Mouse (Mus musculus): ENCODE measurements at regions not wholly inside any gene's neighbourhood (a gene's known extent, or its start where the extent isn't known, plus 50 kb on each side); places are given as distances from the start of the nearest gene placed in this dataset.

DNA sequence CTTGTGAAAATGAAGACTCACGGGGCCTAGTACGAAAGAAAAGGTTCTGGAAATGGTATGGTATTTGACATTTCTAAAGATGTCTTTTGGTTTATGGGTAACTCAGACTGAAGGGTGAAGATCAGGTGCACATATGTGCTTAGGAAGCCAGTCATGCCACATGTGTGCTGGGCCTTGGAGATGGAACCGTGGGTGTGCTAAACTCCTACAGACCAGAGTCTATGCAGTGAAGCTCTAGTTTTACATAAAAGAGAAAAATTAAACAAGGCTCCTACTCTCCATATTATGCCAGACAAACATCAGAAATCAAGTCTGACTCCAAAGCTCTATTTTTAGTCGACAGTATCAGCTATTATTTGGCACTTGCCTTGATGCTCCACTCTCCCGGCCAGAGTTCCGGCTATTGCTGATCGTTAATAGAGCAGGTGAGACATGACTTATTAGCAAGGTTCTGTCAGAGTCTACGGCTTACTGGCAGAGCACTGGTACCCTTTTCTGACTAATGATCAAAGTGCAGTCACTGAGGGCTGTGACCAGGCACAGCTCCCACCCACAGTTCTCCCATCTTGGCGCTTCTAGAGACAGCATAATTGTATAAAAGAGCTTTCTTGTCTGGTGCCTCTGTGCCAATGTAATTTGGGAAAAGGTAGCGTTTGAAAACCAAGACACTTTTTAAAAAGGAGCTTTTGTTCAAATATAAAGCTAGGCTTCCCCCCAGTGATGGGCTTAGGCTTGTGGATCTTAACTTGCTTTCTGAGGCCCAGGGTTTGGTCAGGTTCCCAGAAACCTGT is 119.2 kb upstream of the Ccdc122 start:
- DNase-seq, result no peak

DNA sequence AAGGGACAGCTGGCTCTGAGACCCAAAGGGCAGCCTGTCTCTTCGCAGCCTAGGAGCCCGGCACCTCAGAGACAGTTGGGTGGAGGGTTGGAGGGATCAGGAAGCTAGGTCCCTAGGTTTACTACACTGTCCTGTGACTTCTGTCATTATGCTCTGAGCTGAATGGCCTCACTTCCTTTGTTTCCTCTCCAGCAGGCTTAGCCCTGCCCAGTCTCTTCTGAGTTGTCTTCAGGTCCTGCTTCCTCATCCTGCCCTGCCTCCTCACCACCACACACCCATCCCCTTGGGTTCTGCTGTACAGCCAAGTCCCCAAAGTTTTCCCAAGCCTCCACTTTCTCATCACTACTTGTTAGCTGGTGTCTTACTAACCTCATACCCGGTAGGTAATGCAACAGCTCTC is 122.7 kb upstream of the Ccdc122 start:
- no peak for DNase-seq

DNA sequence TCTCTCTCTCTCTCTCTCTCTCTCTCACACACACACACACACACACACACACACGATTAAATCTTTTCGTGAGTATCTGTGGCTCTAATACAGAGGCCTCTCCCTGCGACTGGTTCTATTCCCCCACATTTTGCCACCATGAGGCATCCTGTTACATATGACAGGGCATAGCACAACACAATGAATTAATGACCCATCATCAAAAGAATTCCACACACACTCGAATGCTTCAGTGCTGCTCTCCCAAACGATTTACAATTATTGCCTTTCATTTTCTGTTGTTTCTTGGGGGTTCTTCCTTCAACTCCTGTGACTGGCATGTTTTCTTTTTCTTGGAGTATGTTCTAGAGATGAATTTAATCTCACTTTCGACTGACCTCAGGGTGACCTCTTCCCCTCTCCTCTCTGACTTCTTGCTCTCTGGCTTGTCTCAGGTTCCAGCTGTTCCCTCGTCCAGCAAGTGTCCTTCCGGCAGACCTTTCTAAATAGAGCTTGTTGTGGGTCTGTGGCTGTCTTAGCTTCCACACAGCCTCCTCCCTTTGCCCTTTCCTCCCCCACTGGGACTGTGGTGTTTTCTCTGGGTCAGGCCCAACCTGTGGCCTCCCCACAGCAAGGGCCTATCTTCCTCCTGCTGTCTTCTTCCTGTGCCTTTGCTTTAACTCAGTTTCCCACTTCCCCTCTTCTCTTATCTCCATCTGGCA is 124.1 kb upstream of the Ccdc122 start:
- DNase-seq, result no peak

DNA sequence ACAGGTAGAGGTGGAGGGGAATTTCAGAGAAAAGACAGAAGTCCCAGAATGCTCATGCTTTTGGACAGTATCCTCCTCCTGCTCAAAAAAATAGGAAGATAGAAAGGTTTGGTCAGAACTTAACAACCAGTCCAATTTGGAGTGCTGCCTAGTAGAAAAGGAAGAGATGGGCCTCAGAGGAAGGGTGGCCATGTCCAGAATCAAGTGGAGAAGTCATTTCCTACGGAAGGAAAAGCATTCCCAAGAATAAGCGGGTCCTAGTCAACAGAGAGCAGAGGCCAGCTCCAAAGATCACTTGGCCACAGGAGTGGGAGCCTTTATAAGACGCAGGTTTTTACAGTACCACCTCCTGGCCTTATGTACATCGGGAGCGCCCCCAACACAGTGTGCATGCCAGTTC is 125.3 kb upstream of the Ccdc122 start:
- no peak for DNase-seq

DNA sequence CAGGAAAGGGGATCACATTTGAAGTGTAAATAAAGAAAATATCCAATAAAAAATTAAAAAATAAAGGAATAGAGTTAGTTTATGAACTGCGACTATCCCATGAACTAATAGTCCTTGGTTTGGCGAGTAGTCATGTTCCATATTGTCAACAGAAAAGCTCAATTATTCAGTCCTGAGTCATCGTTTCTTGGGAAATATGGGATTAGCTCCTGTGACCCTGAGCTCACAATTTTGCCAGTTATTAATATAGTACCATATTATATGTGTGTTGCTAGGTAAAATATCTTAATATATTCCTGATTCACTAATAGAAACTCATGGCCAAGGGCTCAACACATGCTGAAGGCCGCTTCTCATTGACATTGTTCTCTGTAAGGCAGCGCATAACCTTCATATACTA is 126.4 kb upstream of the Ccdc122 start:
- DNase-seq, result no peak

DNA sequence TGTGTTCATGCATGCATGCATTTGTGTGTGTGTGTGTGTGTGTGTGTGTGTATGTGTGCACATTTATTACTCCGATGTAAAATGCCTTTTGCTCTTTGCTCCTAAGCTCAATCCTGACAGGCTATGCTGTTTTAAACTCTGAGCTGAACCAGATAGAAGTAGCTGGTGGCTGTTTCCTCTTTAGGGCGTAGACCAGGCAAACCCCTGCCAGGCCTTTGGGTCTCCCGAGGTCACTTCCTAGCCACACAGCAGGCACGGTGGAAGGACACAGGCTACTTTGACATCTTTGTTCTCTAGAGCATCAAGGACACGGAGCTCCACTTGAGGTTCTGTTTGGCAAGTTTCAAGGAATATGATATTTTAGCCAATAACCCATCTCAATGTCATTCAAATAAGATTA is 128.6 kb upstream of the Ccdc122 start:
- no peak for DNase-seq

DNA sequence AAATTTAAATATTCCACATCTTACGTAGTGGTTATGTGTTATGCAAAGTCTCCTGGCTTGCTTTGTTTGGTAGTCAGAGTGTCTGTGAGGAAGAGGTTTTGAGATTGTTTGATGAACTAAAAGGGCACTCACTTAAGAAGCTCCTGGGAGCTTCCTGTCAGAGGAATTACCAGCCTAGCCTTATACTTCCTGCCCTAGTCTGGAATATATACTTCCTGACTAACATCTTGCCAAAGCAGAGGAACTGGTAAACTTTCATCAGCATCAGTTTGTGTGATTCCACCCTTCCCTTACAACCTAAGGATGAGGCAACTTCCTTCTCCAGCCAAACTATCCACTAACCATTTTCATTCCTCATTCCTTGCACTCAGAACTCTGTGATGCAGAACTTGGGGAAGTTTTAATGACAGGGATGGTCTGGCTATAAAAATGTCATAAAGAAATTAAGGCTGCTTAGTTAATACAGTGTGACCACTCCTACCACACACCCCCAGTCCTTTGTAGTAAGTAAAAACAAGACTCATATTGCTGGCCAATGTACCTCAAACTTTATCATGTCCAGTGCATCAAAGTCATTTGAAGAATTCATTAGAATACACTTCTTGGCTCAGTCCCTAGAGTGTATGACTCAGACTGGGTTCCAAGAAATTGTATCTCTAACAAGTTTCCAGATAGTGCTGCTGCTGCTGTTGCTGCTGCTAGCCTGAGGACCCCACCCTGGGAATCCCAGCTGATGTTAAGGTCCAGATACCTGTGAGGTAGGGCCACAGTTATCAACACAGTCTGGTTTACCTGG is 133.4 kb upstream of the Ccdc122 start:
- no peak for DNase-seq

DNA sequence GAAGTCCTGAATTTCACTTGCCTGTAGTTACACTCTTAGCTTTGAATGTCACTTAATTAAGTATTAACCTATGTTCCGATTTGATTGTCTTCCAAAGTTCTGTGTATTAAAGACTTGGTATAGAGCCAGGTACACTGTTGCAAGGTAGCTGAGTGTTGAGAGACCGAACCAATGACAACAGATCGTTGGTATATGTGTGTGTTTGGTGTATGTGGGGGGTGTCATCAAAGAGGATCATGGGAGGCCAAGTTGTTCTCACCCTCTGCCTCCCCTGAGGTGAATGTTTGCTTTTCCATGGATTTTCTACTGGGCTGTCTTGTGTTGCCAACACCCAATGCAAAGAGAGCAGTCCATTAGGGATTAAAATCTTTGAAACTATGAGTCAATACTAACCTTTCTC is 135.1 kb upstream of the Ccdc122 start:
- DNase-seq, result no peak

DNA sequence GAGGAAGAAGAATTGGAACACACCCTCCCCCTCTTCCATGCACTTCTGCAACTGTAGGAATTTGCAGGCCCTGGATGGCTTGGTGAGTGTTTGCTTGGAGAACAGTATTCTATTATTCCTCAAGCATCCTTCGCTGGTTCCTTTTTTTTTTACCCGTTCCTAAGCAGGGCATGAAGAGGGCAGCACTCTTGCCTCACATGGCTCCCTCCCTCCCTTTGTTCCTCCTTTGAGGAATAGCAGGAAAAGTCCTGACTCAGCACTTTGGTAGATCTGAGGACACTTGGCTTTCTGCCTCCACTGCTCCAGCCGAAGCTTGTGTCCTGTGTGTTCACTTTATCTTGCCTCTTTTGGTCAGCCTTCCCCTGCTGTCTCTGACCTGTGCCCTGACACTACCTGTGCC is 137.2 kb upstream of the Ccdc122 start:
- DNase-seq, result no peak

DNA sequence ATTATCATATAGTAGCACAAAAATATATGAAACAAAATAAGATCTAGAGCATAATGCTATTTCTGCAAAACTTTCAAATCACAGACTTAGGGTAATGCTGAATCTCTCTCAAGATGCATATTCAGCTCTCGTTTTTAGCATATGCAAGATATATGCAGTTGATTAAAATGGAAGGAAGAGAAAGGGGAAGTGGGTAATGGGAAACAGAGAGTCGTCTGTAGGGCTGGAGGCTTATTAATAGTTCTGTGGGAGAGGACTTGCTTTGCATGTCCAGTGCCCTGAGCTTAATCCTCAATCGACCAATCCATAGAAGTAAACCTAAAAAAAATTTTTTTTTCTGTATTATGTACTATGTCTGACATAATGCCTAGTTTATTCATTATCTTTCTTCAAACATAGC is 148.9 kb upstream of the Ccdc122 start:
- DNase-seq, result no peak

DNA sequence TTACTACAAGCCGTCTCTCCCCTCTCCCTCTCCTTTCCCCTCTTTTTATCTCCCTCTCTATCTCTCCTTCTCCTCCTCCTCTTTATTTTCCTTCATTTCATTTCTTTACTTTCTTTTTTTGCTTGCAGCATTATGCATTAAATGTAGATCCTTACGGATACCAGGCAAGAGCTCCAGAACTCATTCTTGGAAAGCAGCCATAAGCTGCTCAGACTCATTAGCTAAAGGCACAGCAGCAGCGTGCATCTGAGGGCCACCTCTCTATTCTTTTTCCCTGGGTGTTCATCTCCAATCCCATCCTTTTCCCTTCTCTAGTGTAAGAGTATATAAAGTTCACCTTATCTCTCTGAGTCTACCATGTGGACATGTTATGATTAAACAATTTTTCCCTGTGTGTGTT is 149.4 kb upstream of the Ccdc122 start:
- DNase-seq, result no peak

DNA sequence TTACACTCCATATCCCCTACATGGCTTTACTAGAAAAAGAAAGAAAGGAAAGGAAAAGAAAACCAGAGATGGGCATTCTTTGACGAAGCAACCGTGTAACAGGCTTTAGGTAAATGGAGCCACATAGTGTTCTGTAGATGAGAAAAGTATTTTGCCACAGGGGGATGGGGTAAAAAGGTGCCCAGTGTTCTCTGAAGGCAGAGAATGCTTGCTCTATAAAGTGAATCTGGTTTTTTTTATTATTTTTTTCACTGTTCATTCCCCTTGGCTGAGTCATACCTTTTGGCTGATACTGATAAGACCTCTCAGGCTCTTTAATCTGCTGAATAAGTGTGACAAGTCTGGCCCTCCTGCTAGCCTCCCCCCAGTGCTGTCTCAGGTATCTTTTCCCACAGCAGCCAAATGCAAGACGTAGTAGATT is 153.3 kb upstream of the Ccdc122 start:
- DNase-seq, result no peak

DNA sequence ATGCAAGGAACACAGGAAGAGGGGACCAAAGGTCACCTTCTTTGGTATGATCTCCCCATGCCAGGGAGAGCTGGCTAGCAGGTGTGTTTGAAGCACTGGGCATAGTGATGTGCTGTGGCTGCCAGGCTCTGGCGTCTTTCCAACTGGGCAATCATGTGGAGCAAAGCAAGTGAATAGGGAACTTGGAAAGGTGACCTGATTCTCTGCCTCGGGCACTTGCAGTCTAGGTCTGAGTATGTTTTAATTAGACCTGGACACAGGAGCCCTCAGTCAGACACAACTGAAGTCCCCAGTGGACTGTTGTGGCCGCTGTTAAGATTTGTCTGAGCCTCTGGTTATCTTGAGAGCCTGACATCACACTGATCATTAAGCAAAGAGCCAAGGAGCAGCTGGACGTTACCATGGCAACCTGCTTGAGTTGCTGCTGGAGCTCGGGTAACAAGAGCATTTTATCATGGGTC is 153.8 kb upstream of the Ccdc122 start:
- DNase-seq, result peak; percentile 39

DNA sequence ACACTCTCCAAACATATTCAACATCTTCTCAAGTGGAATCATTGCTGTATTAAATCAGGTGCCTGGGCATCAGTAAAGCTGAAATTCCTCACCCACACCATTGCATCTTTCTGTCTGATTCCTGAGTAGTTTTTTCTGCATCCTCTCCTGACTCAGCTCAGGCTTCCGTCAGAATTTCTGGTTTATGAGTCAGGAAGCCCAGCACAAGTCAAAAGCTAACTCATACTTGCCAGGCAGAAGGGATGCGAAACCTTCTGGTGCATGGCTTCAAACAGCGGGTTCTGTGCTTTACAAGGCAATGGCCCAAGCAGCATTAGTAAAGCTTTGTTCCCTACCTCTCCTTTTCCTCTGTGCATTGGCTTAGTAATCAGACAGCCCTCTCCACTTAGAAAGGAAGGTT is 155.7 kb upstream of the Ccdc122 start:
- DNase-seq, result no peak

DNA sequence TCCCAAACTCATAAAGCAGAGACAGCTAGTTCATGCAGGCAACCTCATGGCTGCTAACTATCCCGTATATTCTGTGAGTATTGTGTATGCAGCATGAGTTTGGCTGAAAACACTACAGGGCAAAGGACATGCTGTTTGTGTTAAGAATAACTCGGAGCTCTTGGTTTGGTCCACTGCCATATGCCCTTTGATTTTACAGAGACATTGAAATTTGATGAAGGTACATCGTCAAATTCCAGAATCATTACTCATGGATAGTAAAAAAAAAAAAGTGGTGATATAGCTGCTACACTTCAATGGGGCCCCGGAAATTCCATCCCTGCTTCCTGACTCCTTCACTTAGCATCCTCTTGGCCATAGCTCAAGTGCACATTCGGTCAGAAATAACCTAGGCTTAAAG is 159.3 kb upstream of the Ccdc122 start:
- no peak for DNase-seq

DNA sequence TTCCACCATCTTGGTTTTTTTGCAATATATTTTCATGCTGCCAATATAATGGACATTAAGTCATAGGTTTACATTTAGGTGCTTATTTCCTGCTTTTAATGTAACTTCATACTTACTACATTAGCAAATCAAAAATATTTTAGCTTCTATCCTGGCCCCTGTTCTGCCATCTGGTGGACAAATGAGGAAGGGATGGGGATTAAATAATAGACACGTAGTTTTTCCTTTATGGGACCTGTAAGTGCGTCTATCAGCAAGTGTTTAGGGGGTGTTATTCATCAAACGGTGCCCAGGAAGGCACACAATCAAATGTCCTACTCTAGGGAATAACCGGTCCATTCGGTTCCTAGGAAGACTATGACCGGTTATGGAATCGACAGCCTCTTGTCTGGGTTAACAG is 160.6 kb upstream of the Ccdc122 start:
- DNase-seq, result peak; percentile 56

DNA sequence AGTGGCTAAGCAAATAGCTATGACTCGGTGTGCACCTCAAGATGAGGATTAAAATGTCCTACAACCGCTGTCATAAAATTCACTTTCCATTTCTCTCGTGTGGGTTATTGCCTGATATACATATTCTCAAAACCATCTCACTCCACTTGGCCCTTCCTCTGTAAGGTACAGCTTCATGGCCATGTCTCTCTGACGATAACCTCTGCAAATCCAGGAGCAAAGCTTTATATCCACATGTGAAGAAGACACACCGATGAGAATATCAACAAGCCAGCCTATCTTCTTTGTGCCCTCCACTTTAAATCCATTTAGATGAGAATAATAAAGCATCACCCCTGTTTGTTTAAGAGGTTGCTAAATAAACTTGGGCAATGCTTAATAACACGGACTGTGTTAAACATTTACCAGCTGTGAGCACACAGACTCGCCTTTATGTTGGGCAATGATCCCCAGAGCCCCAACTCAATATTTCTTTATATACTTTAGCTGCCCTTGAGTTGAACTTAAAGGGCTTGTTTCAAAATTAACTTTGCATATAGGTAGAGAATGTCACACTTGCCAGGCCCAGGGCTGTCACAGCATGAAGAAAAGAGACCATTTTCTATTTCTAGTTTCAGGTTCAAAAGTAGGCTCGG is 161.2 kb upstream of the Ccdc122 start:
- DNase-seq, result no peak

DNA sequence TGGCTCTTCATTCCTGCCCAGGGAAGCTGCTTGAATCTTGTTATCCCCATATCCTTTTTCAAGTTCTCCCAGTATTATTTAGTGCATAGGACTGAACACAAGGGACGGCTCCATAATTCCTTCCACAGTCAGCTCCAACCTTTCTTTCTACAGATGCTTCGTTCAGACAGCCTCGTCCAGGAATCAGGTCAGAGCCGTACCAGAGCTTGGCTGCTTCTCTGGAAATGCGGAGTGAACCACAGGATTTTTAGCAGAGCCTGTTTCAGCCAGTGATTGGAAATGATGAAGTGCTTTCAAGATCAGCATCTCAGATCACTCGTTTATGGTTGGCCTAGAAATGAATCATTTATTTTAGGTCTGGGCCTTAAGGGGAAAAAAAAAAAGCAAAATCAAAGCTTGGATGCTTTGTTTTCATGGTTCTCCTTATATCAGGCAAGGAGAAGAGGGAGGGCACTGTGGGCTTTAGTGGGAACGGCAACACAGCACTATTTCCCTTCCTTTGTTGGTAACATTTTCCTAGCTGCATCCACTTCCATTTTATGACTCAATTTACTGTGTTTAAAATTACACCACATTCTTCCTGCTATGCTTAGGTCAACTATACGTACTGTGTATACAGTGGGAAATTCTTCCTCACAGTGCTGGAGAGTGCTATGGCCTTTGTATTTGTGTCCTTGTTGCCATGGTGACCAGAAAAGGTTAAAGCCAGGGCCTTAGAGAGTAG is 161.9 kb upstream of the Ccdc122 start:
- no peak for DNase-seq

DNA sequence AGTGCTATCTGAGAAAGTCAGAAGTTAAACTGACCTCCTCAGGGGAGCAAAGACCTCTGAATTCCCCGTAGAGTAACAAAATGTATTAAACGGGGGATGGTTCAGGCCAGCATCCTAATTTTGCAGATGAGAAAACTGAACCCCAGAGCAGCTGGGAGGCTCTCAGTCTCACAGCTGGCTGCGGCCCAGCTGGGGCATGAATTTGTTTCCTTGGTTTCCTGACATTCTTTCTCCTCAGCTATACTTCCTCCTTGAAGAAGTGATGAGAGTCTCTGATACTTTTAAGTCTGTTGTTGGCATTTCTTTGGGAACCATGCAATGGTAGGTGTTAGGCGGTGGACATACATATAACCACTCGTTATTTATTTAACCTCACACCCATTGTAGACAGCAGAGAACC is 162.9 kb upstream of the Ccdc122 start:
- no peak for DNase-seq

DNA sequence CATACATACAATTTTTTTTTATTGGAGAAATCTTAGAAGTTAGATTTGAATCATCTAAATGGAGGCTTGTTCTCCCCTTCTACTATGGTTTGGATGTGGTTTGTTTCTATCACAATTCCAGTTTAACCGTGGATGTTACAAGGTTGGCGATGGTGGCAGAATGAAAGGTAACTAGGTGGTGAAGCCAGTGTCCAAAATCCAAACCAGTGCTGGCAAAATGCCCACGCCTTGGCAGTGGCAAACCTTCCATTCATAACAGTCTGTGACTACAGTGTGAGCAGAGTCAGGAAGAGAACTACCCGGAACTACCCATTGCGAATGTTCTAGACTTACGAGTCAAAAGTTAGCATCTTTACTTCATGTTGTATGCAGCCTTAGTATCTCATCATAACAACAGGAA is 163.6 kb upstream of the Ccdc122 start:
- DNase-seq, result no peak

DNA sequence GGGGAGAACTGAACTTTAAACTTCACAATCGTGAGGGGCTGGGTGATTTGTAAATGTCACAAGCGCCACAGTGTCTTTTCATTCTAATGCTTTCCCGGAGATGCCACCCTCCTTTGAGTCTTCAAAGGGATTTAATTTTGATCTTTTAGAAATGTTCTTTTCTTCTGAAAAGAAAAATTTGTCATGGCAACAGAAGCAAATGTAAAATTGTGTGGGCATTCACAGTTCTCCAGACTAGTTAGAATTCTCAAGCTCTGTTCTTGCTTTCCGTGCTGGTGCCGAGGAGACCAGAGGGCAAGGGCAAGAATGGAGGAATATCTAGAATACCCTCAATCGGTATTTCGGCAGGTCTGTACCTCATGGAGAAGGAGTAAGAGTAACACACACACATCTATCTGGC is 164.1 kb upstream of the Ccdc122 start:
- DNase-seq, result no peak

DNA sequence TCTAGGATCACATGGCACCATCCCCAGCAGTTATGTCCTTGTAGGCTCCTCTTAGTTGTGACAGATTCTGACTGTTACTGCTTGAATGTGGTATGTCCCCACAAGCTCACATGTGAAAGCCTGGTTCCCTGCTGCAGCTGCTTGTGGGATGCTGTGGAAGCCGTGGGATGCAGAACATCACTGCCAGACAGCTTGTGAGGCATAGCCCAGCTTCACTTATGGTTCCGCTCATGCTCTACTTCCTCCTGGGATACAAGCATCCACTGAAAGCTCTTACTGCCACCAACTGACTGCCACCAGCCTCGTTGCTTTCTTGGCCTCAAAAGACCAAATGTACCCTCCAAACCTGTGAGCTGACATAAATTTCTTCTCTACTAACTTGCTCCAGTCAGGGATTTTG is 167.7 kb upstream of the Ccdc122 start:
- DNase-seq, result no peak

DNA sequence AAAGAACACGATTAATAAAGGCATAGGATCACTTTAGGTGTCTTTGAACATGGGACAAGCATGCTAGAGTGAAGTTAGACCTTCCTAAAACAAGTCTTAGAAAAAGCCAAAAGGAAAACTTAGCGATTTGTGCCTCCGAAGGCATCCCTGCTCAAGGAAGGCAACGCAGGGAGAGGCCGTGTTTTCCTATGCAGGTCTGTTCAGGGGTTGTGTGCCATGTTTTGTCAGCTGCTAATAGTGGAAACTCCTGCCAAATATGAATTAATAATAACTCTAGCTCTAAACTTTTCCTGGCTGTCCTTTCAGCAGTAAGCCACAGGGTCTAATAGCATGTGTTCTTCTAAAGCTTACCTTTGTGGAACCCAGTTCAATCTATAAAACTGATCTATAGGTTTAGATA is 168.4 kb upstream of the Ccdc122 start:
- no peak for DNase-seq

All from cerebellum, adult 8-10 months (tissue).